Mouse (Mus musculus): ENCODE measurements at regions not wholly inside any gene's neighbourhood (a gene's known extent, or its start where the extent isn't known, plus 50 kb on each side); places are given as distances from the start of the nearest gene placed in this dataset.
A peak's percentile ranks its signal among the peaks of the same experiment; 100 is the strongest.
"Not testable (repeated sequence)": the region's sequence is repeated elsewhere in the genome, so short reads cannot be mapped to it uniquely, and the experiment has no call there.

DNA sequence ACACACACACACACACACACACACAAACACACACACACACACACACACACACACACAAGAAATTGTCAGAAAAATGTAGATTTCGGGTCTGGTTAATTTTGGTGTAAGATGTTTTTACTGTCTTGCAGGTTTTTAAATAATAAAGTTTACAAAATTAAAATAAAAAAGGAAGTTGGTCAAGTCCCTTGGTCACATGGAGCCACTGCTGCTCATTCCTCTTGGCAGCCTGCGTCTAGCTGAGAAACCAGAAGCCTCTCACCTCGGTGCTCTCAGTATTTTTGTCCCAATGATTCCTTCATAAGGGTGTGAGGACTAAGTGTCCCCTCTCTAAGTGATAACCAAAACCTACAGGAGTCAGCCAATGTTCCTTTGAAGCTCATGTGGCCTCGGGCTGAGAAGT is 76.8 kb upstream of the Smg1 start:
- DNase-seq (ENCODE audit: low spot score): no peak

DNA sequence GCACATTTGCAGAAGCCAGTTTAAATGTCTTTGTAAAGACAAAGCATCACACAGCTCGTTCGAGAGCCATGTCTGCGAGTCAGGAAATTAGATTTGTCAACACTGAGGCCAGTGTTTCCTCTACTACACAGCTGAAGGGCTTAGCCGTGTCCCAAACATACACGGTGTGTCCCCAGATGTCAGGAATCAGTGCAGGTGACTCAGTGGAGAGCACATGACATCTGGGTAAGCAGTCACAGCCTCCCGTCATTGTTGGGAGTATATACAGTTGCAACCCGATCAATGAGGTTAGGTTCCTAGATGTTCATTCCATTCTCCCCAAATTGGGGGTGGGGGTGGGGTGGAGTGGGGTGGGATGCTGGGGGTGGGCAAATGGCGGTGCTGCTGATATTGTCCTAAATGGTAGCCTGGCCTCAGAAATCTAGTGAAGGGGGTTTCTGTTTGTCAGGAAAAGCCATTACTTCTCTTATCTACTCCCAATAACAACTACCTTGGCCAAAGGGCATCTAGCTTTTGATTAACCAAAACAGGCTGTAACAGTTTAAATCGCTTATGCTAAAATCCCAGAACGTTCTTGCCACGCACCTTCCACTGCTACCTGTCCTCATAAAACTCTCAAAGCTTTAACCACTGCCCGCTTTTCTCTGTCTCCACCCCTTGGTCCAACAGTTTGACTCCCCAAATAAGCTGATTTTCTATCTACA is 75.1 kb upstream of the Smg1 start:
- no peak for DNase-seq (ENCODE audit: low spot score)

DNA sequence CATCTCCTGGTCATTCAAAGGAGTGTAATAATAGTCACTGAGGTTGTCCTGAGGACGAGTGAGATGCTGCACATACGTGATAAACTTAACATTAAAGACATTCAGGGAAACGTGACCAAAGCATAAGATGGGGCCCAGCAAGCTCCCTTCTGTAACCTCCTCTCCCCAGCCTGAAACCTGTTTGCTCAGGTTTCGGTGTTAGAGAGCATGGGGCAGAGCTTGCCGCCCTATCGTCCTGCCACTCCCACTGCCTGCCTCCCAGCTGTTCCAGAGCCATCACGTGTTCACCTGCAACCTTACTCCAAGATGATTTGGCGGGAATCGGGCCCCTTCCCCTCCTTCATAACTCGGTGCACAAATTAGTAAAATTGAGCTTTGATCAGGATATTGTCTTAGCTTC is 71.4 kb upstream of the Smg1 start:
- DNase-seq (ENCODE audit: low spot score): not testable (repeated sequence)

DNA sequence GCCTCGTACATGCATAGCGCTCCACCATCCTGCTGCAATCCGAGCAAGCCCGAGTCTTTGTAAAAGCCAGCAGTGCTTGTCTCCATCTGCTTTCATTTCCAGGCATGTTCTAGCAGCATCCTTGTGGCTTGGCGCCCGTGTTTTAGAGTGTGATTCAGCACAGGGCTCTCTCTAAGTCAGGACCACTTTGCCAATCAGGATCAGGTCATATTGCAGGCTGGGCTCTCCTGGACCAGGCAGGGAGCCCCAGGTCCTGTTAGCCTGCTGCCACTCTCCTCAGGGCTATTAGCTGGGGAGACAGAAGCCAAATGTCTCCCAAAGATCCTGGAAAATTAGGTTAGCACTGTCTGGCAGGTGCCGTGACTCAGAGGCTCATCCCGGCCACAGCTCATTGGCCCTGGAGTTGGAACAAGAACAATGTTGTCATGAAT is 70.8 kb upstream of the Smg1 start:
- DNase-seq (ENCODE audit: low spot score): no peak

DNA sequence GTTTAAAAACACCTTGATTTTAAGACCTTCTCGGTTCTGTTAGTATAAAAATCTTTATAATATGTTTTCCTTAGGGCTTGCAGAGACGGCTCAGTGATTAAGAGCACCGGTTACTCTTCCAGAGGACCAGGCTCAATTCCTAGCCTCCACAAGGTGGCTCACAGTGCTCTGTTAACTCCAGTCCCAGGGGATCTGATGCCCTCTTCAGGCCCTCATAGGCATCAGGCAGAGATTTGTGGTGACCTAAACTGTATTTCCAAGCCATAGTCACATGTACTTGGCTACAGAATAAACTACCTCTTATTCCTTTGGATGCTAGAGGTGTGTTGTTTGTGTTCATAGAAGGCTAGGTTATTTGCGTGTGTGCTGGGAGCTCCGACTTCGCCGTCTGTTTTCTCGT is 70.3 kb upstream of the Smg1 start:
- DNase-seq (ENCODE audit: low spot score): no peak

DNA sequence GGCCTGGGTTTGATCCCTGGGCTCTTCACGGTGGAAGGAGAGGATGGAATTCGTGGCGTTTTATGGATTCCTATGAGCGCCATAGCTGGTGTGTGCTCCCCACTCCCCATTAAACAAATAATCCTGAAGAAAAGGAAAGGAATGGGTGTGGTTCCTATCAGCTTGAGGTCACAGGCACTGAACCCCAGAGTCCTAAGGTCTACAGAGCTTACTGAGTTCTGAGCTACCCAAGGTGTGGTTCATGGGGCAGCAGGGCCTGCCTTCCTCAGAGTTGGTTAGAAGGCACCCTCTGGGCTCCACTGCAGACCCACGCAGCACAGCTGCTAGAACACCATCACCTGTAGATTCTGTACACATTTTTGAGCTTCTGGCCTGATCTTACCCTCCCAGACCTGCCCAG is 66.3 kb upstream of the Smg1 start:
- DNase-seq (ENCODE audit: low spot score): no peak

DNA sequence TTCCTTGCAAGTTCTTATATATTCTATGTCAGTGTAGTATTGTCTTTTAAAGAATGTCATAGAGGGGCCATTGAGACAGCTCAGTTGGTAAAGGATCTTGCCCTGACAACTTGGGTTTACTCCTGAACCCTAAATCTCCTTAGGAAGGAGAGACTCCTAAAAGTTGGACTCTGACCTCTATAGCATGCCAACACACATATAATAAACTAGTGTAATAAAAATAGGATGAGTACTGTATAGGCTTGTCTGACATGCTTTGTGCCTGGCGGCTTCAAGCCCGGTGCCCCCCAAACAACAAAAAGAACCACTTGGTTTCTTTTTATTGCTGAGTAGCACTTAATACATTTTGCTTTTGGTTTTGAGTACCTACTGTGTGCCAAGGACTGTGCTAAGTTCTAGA is 65.4 kb upstream of the Smg1 start:
- DNase-seq (ENCODE audit: low spot score): no peak

DNA sequence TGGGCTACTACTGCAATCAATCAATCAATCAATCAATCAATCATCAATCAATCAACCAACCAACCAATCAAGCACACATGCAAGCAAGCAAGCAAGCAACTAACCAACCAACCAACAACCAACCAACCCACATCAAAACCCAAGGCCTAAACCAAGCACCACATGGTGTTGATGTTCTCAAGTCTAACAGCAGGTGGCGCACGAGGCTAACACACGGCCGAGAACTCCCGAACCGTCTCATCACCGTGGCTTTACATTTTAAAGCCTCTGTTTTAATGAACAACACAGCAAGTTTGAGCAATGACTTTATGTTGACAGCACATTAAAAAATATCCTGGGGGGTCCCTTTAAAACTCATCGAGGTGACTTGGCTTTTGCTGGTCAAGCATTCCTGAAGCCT is 61.3 kb upstream of the Smg1 start:
- peak; percentile 61 for DNase-seq (ENCODE audit: low spot score)

DNA sequence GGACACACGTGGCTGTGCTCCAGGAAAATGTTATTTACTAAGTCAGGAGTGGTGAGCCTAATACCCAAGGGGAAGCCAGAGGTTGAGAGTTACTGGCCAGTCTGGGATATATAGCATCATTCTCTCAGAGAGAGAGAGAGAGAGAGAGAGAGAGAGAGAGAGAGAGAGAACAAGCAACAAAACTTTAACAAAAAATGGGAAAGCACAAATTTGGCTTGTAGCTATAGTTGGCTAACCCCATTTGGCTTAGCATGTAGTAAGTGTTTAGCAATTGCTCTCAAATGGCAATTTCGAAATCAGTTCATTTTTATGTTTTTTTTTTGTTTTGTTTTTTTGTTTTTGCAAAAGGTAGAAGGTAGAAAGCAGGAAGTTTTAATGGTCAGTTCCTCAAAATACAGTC is 60.9 kb upstream of the Smg1 start:
- no peak for DNase-seq (ENCODE audit: low spot score)

DNA sequence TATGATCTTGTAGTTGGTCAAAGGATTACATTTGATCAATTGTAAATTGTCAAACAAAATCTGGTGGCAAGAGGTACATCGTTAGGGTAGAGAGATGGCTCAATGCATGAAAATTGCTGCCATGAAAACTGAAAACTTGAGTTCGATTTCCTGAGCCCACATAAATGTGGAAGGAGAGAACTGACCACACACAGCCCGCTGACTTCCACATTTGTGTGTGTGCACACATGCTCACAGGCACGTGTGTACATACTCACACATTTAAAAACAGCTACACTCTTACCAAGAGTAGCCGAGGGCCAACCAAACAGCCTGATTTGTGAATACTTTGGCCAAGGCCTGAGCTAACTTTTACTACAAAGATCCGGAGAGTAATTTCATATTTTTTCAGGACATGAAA is 60.5 kb upstream of the Smg1 start:
- DNase-seq (ENCODE audit: low spot score): no peak

DNA sequence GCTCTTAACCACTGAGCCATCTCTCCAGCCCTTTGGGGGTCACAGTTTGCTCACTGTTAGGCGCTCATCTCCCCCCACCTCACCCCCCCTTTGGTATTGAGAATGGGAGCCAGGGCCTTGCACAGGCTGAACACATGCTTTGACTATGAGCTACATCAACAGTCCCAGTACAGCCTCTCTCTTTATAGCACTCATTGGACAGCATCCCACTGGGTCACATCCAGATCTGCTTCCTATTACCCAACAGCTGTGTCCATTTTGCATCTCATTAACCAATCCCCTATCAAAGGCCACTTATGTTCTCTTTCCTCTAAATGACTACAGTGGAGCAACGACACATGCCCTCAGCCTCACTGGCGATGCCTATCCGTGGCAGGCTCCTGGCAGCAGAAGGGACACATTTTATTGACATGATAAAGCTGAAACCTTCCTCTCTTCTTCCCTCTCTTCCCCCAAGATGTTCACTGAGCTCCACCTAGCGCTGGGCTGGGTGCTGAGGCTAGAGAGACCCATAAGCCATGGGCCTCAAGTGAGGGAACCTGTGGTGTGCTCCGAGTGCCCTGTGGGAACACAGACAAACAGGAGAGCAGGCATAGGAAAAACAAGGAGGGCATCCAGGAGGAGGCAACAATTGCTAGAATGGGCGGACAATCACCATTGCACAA is 57.3 kb upstream of the Smg1 start:
- DNase-seq (ENCODE audit: low spot score): peak; percentile 22

DNA sequence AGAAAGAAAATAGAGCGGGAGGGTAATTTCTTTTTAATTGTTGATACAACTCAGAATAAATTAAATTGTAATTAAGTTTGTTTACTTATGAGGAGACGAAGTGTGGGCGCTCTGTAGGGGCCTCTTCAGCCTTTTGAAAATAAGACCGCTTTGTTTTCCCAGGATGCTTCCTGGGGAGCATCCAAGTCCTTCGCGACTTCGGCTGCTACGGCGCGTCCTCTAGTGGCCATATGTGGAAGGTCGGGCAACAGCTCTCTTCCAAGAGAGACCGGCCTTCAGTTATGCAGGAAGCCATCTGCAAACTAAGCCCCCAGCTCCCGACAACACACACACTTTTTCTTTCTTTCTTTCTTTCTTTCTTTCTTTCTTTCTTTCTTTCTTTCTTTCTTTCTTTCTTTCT is 54.1 kb upstream of the Smg1 start:
- peak; percentile 87 for DNase-seq (ENCODE audit: low spot score)

DNA sequence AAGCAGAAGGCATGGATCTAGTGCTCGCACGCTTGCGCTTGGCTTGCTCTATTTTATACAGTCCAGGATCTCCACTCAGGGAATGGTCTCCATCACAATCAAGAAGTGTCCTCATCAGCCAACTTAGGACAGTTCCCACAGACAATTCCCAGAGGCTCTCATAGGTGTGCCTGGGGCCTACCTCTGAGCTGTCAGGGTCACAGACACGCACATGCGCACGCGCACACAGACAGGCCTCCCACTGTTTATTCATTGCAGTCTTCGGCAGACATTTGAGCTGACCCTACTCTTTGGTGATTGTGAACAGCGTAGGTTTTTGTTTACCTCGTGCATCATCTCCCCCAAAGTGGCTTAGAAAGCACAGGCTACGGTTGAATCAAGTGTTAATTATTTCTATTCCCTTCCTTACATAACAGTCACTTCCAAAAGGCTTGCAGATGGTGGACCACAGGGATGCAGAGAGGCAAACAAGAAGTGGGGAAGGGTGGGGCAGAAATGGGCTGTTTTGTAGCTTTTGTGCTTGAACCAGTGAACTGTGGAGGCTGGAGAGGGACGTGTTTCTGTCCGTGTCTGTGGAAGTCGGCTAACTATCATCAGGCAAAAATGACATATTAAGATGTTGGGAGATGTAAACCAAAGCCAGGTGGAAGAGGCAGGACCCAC is 53.5 kb upstream of the Smg1 start:
- DNase-seq (ENCODE audit: low spot score): no peak

DNA sequence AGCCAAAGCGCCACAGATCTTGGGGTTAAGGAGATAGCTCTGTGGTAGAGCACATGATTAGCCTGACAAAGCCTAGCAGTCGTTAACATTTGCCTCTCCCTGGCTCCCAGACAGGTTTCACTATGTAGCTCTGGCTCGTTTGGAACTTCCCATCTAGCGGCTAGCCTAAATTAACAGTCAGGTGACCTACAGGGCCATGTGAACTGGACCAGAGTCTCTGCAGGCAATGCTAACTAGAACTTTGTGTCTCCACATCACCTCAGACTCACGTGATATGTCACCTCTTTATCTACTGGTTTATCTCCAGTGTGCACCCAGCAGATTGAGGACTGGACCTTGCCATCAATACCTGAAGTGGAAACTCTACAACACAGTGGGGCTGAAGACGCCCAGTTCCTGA is 52.4 kb upstream of the Smg1 start:
- DNase-seq (ENCODE audit: low spot score): no peak

DNA sequence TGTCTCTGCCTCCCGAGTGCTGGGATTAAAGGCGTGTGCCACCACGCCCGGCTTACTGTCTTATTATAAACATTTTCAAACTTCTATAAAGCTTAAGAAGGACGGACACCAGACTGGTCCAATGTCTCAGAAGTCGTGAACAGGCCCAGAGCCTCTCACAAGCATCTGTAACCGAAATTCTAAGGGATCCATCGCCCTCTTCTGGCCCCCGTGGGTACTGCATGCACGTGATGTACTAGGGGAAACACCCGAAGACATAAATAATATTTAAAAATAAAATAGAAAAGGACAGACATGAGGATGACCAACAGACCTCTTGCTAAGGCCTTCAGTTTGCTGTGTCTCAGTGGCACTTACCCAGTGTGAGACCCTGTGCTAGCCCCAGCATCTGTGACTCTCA is 51.8 kb upstream of the Smg1 start:
- DNase-seq (ENCODE audit: low spot score): no peak

DNA sequence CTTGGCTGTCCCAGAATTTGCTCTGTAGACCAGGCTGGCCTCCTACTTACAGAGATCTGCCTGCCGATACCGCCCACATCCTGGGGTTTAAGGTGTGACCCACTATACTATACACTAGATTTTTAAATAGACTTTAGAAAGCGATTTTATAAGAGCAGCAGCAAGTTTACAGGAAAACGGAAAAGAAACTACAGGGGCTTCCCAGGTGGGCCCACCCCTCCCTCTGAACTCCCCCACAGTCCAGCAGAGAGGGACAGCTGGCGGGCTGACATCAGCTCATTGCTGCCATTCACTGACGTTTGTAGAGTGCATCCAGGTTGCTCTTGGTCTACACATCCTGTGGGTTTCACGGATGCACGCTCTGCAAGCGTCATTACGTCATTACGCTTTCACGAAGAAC is 51.2 kb upstream of the Smg1 start:
- no peak for DNase-seq (ENCODE audit: low spot score)

Data from ovary, postnatal 14 days (tissue).